Mouse (Mus musculus) midbrain, embryonic 11.5 days (tissue): ENCODE measurements around the gene Lin37. TPM values are rescaled to one million over a fixed set of nuclear protein-coding genes. Genes with fewer than 3 reads are reported as not detected.

Experiments
- ATAC-seq: fragments of 200-750 bp; cut with Nextera tagmentation; 2 replicates; pipeline ENCODE4 v1.8.0; 2017; ENCODE audit warnings: moderate TSS enrichment, moderate library complexity; ENCODE audit not compliant: low FRiP score
- DNase-seq: peaks from one replicate; pipeline ENCODE4 v3.0.0; 2015; ENCODE audit warnings: low spot score; ENCODE audit errors: missing footprints
- H3K27ac ChIP-seq: fragments of 300-500 bp; sonication (generic); 2 replicates; pipeline ENCODE4 v1.5.1; 2014; ENCODE audit warnings: low read depth, low read length
- H3K27me3 ChIP-seq: fragments of 300-500 bp; sonication (generic); 2 replicates; pipeline ENCODE4 v1.6.1; 2014; ENCODE audit warnings: mild to moderate bottlenecking, low read length, moderate library complexity, mixed read lengths; ENCODE audit not compliant: control insufficient read depth, insufficient read depth
- H3K36me3 ChIP-seq: fragments of 300-500 bp; sonication (generic); 2 replicates; pipeline ENCODE4 v1.6.1; 2014; ENCODE audit warnings: mild to moderate bottlenecking, low read length, moderate library complexity, mixed read lengths; ENCODE audit not compliant: control insufficient read depth, insufficient read depth
- H3K4me1 ChIP-seq: fragments of 300-500 bp; sonication (generic); 2 replicates; pipeline ENCODE4 v1.6.1; 2014; ENCODE audit warnings: low read length; ENCODE audit not compliant: control insufficient read depth, insufficient read depth
- H3K4me2 ChIP-seq: fragments of 300-500 bp; sonication (generic); 2 replicates; pipeline ENCODE4 v1.6.1; 2014; ENCODE audit warnings: mild to moderate bottlenecking, moderate library complexity
- H3K4me3 ChIP-seq: fragments of 300-500 bp; sonication (generic); 2 replicates; pipeline ENCODE4 v1.5.1; 2014; ENCODE audit warnings: low read depth, low read length
- H3K9ac ChIP-seq: fragments of 300-500 bp; sonication (generic); 2 replicates; pipeline ENCODE4 v1.6.1; 2014; ENCODE audit warnings: low read length
- H3K9me3 ChIP-seq: fragments of 300-500 bp; sonication (generic); 2 replicates; pipeline ENCODE4 v1.6.1; 2016; ENCODE audit warnings: low read length; ENCODE audit not compliant: control insufficient read depth
- WGBS: fragments of 180-500 bp; shearing (Covaris S2); extraction: QIAGEN DNeasy Blood & Tissue Kit; methylation state at CpG from one replicate; pipeline ENCODE4 v1.1.7; 2014; 5-methylcytosine and 5-hydroxymethylcytosine counted together
- polyA plus RNA-seq: library from polyadenylated mRNA; unstranded; fragments of >200 nt; fragmentation: Nextera tagmentation; extraction: Ambion mirVana; gene quantifications from 2 replicates; pipeline ENCODE4 v1.2.1, GENCODE M21; 2014

Lin37 gene
- polyA plus RNA-seq, 1 experiment from 2014 or later = 48.7 TPM

DNA sequence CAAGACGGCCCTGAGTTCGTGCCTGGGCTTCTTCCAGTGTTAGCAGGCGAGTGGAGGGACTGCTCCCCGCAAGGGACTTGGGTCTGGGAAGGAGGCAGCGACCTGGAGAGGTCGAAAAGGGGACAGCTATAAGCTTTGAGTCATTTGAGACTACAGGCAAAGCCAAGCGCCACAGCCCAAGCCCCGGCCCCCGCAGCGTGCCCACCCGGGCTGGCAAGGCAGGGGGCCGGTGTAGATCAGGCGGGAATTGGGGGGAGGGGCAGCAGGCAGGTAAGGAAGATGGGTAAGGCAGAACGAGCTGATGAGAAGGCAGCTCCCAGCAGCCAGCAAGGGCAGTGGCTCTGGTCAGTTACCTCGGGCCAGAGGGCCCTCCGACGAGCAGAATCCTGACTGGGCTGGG, 33.2 kb downstream of the Lin37 start:
- no peak overlapping the region for H3K4me3 ChIP-seq
- H3K9ac ChIP-seq = no peak overlapping the region

DNA sequence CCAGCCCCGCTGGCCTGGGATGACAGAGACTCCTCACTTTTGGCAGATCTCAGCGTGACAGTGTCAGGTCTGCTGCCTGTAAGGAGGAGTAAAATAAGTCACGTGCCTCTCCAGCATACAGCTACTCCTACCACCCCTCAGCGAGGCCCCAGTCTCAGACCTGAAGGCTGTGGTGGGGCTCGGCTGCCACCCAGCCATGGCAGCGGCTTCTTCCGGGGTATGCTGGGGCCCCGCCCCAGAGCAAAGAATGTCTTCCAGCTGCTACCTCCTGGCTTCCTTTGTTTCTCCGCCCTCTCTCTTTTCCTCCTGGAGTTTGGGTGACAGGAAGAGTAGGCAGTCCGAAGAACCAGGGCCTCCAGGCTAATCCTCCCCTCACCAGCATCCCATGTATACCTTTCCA, 33.7 kb downstream of the Lin37 start:
- no peak for DNase-seq
- whole genome bisulfite sequencing = 38% methylated on average over 10 of the region's 10 CpGs
- Histone ChIP-seq H3K9me3 (no peaks in the 10 kb centered on the region), H3K4me2 (no peak overlapping the region), H3K9ac (no peak overlapping the region), H3K27ac (no peak overlapping the region), H3K4me1 (no peaks in the 10 kb centered on the region), H3K4me3 (no peak overlapping the region), H3K36me3 (peaks cover 49% of the 10 kb centered on the region), H3K27me3 (no peaks in the 10 kb centered on the region)
- no peak for ATAC-seq

More for the DNA sequence above, 33.2 kb downstream of the Lin37 start:
- Histone ChIP-seq H3K4me1 (no peaks in the 10 kb centered on the region), H3K9me3 (no peaks in the 10 kb centered on the region), H3K36me3 (peaks cover 49% of the 10 kb centered on the region), H3K27me3 (no peaks in the 10 kb centered on the region), H3K4me2 (no peak overlapping the region), H3K27ac (no peak overlapping the region)
- WGBS = 23% methylated on average over 17 of the region's 17 CpGs
- ATAC-seq (no peak; the same call in 1 of the 2 replicates), DNase-seq (no peak)

DNA sequence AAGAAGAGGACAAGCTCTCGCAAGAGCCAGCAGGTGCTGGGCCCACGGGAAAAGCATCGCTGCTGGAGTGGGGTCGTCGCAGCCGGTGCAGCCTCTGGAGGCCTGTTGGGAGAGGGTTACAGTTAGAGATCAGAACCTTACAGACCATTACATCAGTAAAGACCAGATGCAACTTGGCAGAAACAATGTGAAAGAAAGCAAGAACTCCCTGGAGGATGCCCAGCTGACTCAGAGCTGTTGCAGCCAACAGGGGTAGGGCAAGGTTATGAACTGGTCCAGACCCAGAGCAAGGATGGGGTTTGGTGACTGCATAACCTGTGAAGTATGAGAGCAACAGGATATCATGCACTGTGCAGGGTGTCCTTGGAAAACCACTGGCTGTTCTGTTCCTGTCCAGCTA, 35.2 kb downstream of the Lin37 start:
- H3K4me1 ChIP-seq = no peaks in the 10 kb centered on the region
- H3K27me3 ChIP-seq = no peaks in the 10 kb centered on the region
- ATAC-seq (no peak), DNase-seq (no peak)
- H3K4me3 ChIP-seq = no peak overlapping the region
- no peaks in the 10 kb centered on the region for H3K9me3 ChIP-seq
- 82% methylated on average over 6 of the region's 6 CpGs for WGBS
- no peak overlapping the region for H3K9ac ChIP-seq
- peaks cover 42% of the 10 kb centered on the region for H3K36me3 ChIP-seq
- no peak overlapping the region for H3K4me2 ChIP-seq
- H3K27ac ChIP-seq = no peak overlapping the region

DNA sequence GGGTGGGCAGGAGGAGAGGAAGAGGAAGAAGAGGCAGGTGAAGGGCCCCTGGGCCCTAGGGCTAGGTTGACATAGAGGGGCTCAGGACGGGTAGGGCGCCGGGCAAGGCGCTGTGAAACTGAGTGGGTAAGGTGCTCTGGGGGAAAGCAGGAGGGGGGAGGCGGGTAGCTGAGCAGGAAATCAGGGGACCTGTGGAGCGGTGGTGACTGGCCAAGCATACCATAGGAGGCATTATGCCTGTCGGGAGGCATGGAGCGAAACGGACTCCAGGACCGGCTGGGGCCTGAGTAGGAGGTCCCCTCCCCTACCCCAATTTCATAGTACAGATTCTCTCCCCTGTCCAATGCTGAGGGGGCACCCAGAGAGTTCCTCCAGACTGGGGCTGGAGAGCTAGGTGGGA, 36.8 kb downstream of the Lin37 start:
- no peak for DNase-seq
- Histone ChIP-seq H3K4me1 (no peaks in the 10 kb centered on the region), H3K9ac (no peak overlapping the region), H3K9me3 (no peaks in the 10 kb centered on the region), H3K27ac (no peak overlapping the region), H3K36me3 (peaks cover 32% of the 10 kb centered on the region), H3K4me3 (no peak overlapping the region), H3K27me3 (no peaks in the 10 kb centered on the region), H3K4me2 (no peak overlapping the region)
- ATAC-seq = no peak
- 88% methylated on average over 10 of the region's 10 CpGs for WGBS

DNA sequence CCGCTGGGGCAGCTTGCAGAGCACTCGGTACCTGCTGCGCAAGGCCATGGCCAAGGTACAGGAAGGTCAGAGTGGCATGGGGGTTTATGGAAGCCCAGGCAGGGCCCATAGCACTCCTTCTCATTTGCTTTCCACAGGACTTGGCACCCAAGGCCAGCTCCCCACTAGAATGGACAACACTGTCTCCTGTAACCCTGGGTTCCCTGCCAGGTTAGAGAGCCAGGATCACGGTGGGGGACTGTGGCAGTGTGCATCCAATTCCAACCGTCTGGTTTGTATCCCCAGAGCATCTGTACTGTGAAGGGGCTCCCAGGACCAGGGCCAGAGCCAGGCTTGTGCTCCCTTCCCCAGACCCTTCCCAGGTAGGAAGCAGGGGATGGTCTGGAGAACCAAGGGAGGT, 38.8 kb downstream of the Lin37 start:
- WGBS = 70% methylated on average over 5 of the region's 5 CpGs
- peaks cover 19% of the 10 kb centered on the region; the same call in 1 of the 2 replicates for H3K36me3 ChIP-seq
- DNase-seq (no peak), ATAC-seq (no peak)
- no peaks in the 10 kb centered on the region for H3K9me3 ChIP-seq
- no peak overlapping the region for H3K27ac ChIP-seq
- H3K4me1 ChIP-seq = no peaks in the 10 kb centered on the region
- H3K4me3 ChIP-seq = no peak overlapping the region
- no peak overlapping the region for H3K4me2 ChIP-seq
- H3K9ac ChIP-seq = no peak overlapping the region
- no peaks in the 10 kb centered on the region for H3K27me3 ChIP-seq

DNA sequence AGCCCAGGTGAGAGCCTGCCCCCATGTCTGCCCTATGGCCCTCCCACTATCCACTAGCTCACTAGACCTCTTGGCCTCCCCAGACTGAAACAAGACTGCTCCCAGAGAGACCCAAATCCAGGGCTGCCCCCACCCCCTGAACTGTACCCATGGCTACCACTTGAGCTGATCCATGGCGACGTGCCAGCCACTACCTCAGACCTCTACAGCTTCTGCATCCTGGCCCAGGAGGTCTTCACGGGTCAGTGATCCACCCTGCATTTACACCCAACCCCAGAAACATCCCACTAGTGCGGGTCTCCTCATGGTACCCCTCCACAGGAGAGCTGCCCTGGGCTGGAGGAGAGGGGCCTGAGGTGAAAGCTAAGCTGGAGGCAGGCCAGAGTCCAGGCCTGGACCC, 39.2 kb downstream of the Lin37 start:
- H3K9me3 ChIP-seq = no peaks in the 10 kb centered on the region
- no peaks in the 10 kb centered on the region for H3K27me3 ChIP-seq
- WGBS = 51% methylated on average over 4 of the region's 4 CpGs
- H3K9ac ChIP-seq = no peak overlapping the region
- peaks cover 15% of the 10 kb centered on the region; the same call in 1 of the 2 replicates for H3K36me3 ChIP-seq
- no peak overlapping the region for H3K4me3 ChIP-seq
- H3K27ac ChIP-seq = no peak overlapping the region
- H3K4me1 ChIP-seq = no peaks in the 10 kb centered on the region
- no peak overlapping the region for H3K4me2 ChIP-seq
- peak; percentile 47 for ATAC-seq
- DNase-seq = no peak

DNA sequence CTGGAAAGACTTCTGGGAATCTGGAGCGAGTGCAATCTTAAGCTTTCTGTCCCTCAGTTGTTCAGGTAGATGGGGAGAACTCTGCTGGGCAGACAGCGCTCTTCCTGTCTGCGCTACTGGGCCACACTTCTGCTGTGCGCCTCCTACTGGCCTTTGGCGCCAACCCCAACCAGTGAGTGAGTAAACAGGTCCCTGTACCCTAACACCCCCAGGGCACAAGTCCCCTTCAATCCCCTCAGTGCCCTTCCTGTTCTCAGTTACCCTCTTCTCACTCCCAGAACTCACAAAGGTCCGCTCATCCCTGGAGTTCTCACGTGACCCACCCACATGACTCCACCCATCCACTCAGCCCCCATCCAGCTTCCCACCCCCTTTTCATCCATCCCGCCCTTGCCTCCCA, 41.3 kb downstream of the Lin37 start:
- no peaks in the 10 kb centered on the region for H3K27me3 ChIP-seq
- H3K27ac ChIP-seq = no peak overlapping the region
- WGBS = 40% methylated on average over 8 of the region's 8 CpGs
- DNase-seq (no peak), ATAC-seq (no peak)
- no peaks in the 10 kb centered on the region for H3K9me3 ChIP-seq
- H3K4me2 ChIP-seq = no peak overlapping the region
- no peaks in the 10 kb centered on the region for H3K4me1 ChIP-seq
- no peak overlapping the region for H3K4me3 ChIP-seq
- peaks cover under 1% of the 10 kb centered on the region; the same call in 1 of the 2 replicates for H3K36me3 ChIP-seq
- H3K9ac ChIP-seq = no peak overlapping the region

DNA sequence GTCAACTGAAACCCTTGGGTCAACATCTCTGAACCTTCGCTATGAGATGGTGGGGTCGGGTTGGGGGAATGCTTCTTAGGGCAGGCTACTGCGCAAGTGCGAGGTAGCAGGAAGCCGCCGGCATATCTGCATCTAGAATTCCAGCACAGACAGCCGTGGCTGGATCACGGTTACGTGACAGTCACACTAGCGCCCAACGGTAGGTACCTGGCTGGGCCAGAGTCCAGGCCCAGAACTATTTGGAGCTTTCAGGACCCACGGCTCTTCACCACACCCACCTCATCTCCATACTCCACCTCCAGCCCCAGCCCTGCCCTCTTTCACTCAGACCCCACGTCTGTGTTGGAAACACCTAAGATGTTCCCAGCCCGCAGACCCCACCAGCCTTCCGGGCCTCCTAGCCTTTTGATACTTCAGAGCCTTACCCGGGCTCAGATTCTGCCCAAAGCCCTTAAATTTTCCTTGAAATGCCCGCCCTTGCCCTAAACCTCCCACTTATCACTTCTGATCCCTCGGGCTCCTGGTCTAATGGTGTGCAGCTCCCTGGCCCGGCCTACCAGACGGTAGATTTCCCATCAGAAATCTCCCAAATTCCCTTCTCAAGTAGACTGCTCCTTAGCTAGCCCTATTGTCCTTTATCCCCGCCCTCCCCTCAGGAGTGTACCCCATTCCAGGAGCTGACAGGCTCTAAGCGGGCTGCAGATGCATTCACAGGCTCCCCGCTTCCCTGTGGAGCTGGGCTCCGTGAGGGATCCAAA, 44.5 kb downstream of the Lin37 start:
- WGBS = 58% methylated on average over 24 of the region's 24 CpGs
- no peaks in the 10 kb centered on the region for H3K36me3 ChIP-seq
- no peak for ATAC-seq
- no peak overlapping the region for H3K4me3 ChIP-seq
- H3K4me1 ChIP-seq = no peaks in the 10 kb centered on the region
- no peak for DNase-seq
- H3K9ac ChIP-seq = no peak overlapping the region
- H3K27me3 ChIP-seq = no peaks in the 10 kb centered on the region
- H3K27ac ChIP-seq = no peak overlapping the region
- H3K9me3 ChIP-seq = no peaks in the 10 kb centered on the region
- H3K4me2 ChIP-seq = no peak overlapping the region

DNA sequence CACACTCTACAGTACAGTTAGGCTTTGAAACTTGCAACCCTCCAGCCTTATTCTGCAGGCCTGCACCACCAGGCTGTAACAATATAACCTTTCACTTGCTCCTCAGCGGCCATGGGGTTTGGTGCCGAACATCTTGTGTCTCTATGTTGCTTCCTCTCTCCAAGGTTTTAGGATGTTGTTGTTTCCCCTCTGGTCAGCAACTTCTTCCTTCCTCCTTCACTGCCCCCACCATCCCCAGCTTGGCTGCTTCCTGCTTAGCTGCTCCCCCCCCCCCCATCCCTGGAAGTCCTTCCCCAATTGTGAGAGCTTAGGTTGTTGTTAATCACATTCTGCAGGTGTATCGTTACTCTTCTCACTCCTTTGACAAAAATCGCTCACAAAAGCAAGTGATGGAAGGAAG, 51.6 kb downstream of the Lin37 start:
- Histone ChIP-seq H3K4me1 (no peaks in the 10 kb centered on the region), H3K9ac (no peak overlapping the region), H3K27ac (no peak overlapping the region), H3K4me2 (no peak overlapping the region), H3K27me3 (no peaks in the 10 kb centered on the region), H3K36me3 (no peaks in the 10 kb centered on the region), H3K4me3 (no peak overlapping the region), H3K9me3 (no peaks in the 10 kb centered on the region)
- ATAC-seq = no peak
- DNase-seq = no peak
- WGBS = 71% methylated on average over 4 of the region's 4 CpGs
